Mouse (Mus musculus): ENCODE measurements around the gene Mecom.

Mecom gene

GRCm38 (mm10) chr3:30483006-30483684 is 64.7 kb downstream of the Mecom start:
- no peak for DNase-seq (ENCODE audit: low read depth, low spot score)

- DNase-seq (ENCODE audit: low read depth, low spot score) = no peak
Measured at GRCm38 (mm10) chr3:30481682-30482081, 66.1 kb downstream of the Mecom start.

GRCm38 (mm10) chr3:30480551-30480950 is 67.3 kb downstream of the Mecom start:
- DNase-seq (ENCODE audit: low read depth, low spot score) = no peak

GRCm38 (mm10) chr3:30478252-30478651 is 69.6 kb downstream of the Mecom start:
- DNase-seq (ENCODE audit: low read depth, low spot score) = no peak

GRCm38 (mm10) chr3:30477008-30477407 is 70.8 kb downstream of the Mecom start:
- DNase-seq (ENCODE audit: low read depth, low spot score) = no peak

- DNase-seq (ENCODE audit: low read depth, low spot score) = no peak
Measured at GRCm38 (mm10) chr3:30475591-30475990, 72.2 kb downstream of the Mecom start.

GRCm38 (mm10) chr3:30468068-30468835 is 79.6 kb downstream of the Mecom start:
- DNase-seq (ENCODE audit: low read depth, low spot score) = no peak

- DNase-seq (ENCODE audit: low read depth, low spot score) = no peak
Measured at GRCm38 (mm10) chr3:30466031-30466650, 81.7 kb downstream of the Mecom start.

- DNase-seq (ENCODE audit: low read depth, low spot score) = no peak
Measured at GRCm38 (mm10) chr3:30464497-30464896, 83.3 kb downstream of the Mecom start.

- no peak for DNase-seq (ENCODE audit: low read depth, low spot score)
Measured at GRCm38 (mm10) chr3:30461831-30462230, 86.0 kb downstream of the Mecom start.

- no peak for DNase-seq (ENCODE audit: low read depth, low spot score)
Measured at GRCm38 (mm10) chr3:30460890-30461578, 86.8 kb downstream of the Mecom start.

- DNase-seq (ENCODE audit: low read depth, low spot score) = no peak
Measured at GRCm38 (mm10) chr3:30459626-30460025, 88.2 kb downstream of the Mecom start.

- DNase-seq (ENCODE audit: low read depth, low spot score) = no peak
Measured at GRCm38 (mm10) chr3:30457975-30458678, 89.7 kb downstream of the Mecom start.

GRCm38 (mm10) chr3:30455902-30456301 is 91.9 kb downstream of the Mecom start:
- DNase-seq (ENCODE audit: low read depth, low spot score) = no peak

GRCm38 (mm10) chr3:30453546-30454455 is 94.0 kb downstream of the Mecom start:
- no peak for DNase-seq (ENCODE audit: low read depth, low spot score)

GRCm38 (mm10) chr3:30453046-30453445 is 94.8 kb downstream of the Mecom start:
- no peak for DNase-seq (ENCODE audit: low read depth, low spot score)

- no peak for DNase-seq (ENCODE audit: low read depth, low spot score)
Measured at GRCm38 (mm10) chr3:30452511-30452910, 95.3 kb downstream of the Mecom start.

- no peak for DNase-seq (ENCODE audit: low read depth, low spot score)
Measured at GRCm38 (mm10) chr3:30450206-30450965, 97.4 kb downstream of the Mecom start.

GRCm38 (mm10) chr3:30448624-30449023 is 99.2 kb downstream of the Mecom start:
- DNase-seq (ENCODE audit: low read depth, low spot score) = no peak

All from retina, adult 2 months (tissue).